Mouse (Mus musculus): Measurements from ENCODE around the gene Btbd35f29.
"Not testable (repeated sequence)": the region's sequence is repeated elsewhere in the genome, so short reads cannot be mapped to it uniquely, and the experiment has no call there.

GRCm38 (mm10) chrX:31145835-31146234 lies 28.4 kb downstream of the Btbd35f29 start:
- TF ChIP-seq CTCF, EP300 (IDR thresholded peaks at IDR 0.05): not testable (repeated sequence)
